Mouse (Mus musculus): ENCODE data around the gene Ccr10.

- no peak for TF ChIP-seq CTCF (IDR thresholded peaks at IDR 0.05; ENCODE audit: low read depth)
- no peak for TF ChIP-seq EP300 (IDR thresholded peaks at IDR 0.05; ENCODE audit: low read depth)
These were observed 13.0 kb upstream of the Ccr10 start for GRCm38 (mm10) chr11:101188166-101188805.

Data from liver, embryonic 14.5 days (tissue).